Mouse (Mus musculus): ENCODE measurements around the gene 1810043G02Rik. TPM values are rescaled to one million over a fixed set of nuclear protein-coding genes. Genes with fewer than 3 reads are reported as not detected.

Gene 1810043G02Rik
- 1.4 TPM for polyA plus RNA-seq (2014; fragmentation: Illumina TruSeq; extraction: RNeasy Lipid Tissue Mini Kit (QIAGEN cat#74804))

DNA sequence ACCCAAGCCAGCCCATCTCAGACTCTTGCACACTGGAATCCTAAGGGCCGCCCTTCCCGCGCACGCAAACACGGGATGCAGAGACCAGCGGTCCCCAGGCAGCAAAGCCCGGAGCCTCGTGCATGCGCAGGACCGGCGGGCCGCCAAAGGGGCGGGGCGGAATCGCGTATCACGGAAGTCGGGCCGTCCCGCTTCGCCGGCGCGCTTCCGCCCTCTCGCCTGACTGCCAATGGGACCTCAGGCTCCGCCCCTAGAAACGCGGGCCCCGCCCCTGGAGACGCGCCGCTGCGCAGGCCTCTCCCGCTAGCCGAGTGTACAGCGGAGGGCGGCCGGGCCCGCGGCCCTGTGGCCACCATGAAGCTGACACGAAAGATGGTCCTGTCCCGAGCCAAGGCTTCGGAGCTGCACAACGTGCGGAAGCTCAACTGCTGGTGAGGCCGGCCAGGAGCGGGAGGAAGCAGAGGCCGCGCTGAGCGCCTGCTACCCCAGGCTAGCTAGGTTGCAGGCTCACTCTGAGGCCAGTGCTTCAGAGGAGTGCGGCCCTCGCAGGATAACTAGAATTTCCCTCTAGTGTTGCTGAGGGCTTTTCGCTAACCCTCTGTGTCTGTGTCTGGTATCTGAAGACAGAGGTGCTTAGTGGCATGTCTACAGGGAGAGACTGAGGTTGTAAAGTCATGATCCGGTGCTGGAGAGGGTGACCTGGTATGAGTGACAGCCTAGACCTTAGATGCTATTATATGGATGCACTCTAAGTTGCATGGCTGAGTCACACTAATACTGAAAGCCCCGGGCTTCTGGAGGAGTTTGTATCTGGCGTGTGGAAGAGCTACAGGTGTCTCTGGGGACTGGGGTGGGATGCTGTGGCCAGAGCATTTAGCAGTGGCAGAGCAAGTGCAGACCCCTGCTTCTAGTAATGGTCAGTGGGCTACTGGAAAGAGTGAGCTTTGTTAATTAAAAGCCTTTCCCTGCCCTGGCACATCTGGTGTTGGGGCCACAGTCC, at the start of gene 1810043G02Rik:
TSS of gene 1810043G02Rik (plus strand) at position 174 of the 1,000 bp plus-strand sequence.

DNA sequence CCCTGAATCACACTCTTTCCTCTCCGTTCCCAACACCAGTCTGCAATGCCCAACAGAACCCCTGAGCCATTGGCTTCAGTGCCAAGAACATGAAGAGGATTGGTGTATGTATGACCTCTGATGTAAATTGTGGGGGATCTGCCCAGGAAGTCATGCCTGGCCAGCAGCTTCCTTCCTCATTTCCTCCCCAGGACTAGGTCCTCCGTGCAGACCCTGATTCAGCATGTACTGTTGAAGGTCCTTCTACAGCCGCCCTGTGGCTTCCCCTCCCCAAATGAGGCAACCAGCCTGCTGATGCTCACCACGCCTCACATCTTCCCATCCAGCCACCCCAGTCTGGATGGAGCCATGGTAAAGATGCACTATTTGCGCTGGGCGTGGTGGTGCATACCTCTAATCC, 7.8 kb upstream of the 1810043G02Rik start, which contains the start of gene Trpm2:
TSS of gene Trpm2 (minus strand) at position 83 of the 400 bp plus-strand sequence.

GRCm38 (mm10) chr10:78009945-78010293, 31.6 kb downstream of the 1810043G02Rik start, which contains the start of gene Pfkl:
Gene Pfkl (minus strand): TSS chr10:78010083.

Other genes with a start within 250 kb of the 1810043G02Rik start
- gene Gm18596, start 235.9 kb upstream of the 1810043G02Rik start, polyA plus RNA-seq (2014; fragmentation: Illumina TruSeq; extraction: RNeasy Lipid Tissue Mini Kit (QIAGEN cat#74804)) = not detected
- not detected for gene Gm9736, start 227.2 kb upstream of the 1810043G02Rik start, polyA plus RNA-seq (2014; fragmentation: Illumina TruSeq; extraction: RNeasy Lipid Tissue Mini Kit (QIAGEN cat#74804))
- not detected for gene Gm3233, start 218.8 kb upstream of the 1810043G02Rik start, polyA plus RNA-seq (2014; fragmentation: Illumina TruSeq; extraction: RNeasy Lipid Tissue Mini Kit (QIAGEN cat#74804))
- not detected for gene Gm3238, start 207.2 kb upstream of the 1810043G02Rik start, polyA plus RNA-seq (2014; fragmentation: Illumina TruSeq; extraction: RNeasy Lipid Tissue Mini Kit (QIAGEN cat#74804))
- not detected for gene Gm7138, start 201.6 kb upstream of the 1810043G02Rik start, polyA plus RNA-seq (2014; fragmentation: Illumina TruSeq; extraction: RNeasy Lipid Tissue Mini Kit (QIAGEN cat#74804))
- gene Gm3250, start 196.0 kb upstream of the 1810043G02Rik start, polyA plus RNA-seq (2014; fragmentation: Illumina TruSeq; extraction: RNeasy Lipid Tissue Mini Kit (QIAGEN cat#74804)) = not detected
- gene Gm7137, start 190.3 kb upstream of the 1810043G02Rik start, polyA plus RNA-seq (2014; fragmentation: Illumina TruSeq; extraction: RNeasy Lipid Tissue Mini Kit (QIAGEN cat#74804)) = not detected
- not detected for gene Gm9639, start 183.4 kb upstream of the 1810043G02Rik start, polyA plus RNA-seq (2014; fragmentation: Illumina TruSeq; extraction: RNeasy Lipid Tissue Mini Kit (QIAGEN cat#74804))
- gene Gm19668, start 179.4 kb upstream of the 1810043G02Rik start, polyA plus RNA-seq (2014; fragmentation: Illumina TruSeq; extraction: RNeasy Lipid Tissue Mini Kit (QIAGEN cat#74804)) = not detected
- gene Gm9507, start 166.7 kb upstream of the 1810043G02Rik start, polyA plus RNA-seq (2014; fragmentation: Illumina TruSeq; extraction: RNeasy Lipid Tissue Mini Kit (QIAGEN cat#74804)) = not detected
- not detected for gene Gm2696, start 163.8 kb upstream of the 1810043G02Rik start, polyA plus RNA-seq (2014; fragmentation: Illumina TruSeq; extraction: RNeasy Lipid Tissue Mini Kit (QIAGEN cat#74804))
- not detected for gene Krtap10-4, start 151.4 kb upstream of the 1810043G02Rik start, polyA plus RNA-seq (2014; fragmentation: Illumina TruSeq; extraction: RNeasy Lipid Tissue Mini Kit (QIAGEN cat#74804))
- not detected for gene Krtap10-10, start 142.6 kb upstream of the 1810043G02Rik start, polyA plus RNA-seq (2014; fragmentation: Illumina TruSeq; extraction: RNeasy Lipid Tissue Mini Kit (QIAGEN cat#74804))
- gene Gm36176, start 131.7 kb upstream of the 1810043G02Rik start, polyA plus RNA-seq (2014; fragmentation: Illumina TruSeq; extraction: RNeasy Lipid Tissue Mini Kit (QIAGEN cat#74804)) = not detected
- gene Gm10318, start 125.7 kb upstream of the 1810043G02Rik start, polyA plus RNA-seq (2014; fragmentation: Illumina TruSeq; extraction: RNeasy Lipid Tissue Mini Kit (QIAGEN cat#74804)) = not detected
- gene Gm3285, start 116.5 kb upstream of the 1810043G02Rik start, polyA plus RNA-seq (2014; fragmentation: Illumina TruSeq; extraction: RNeasy Lipid Tissue Mini Kit (QIAGEN cat#74804)) = not detected
- gene Lrrc3, start 76.0 kb upstream of the 1810043G02Rik start, polyA plus RNA-seq (2014; fragmentation: Illumina TruSeq; extraction: RNeasy Lipid Tissue Mini Kit (QIAGEN cat#74804)) = 0.71 TPM
- gene Trpm2, start 8.0 kb upstream of the 1810043G02Rik start, polyA plus RNA-seq (2014; fragmentation: Illumina TruSeq; extraction: RNeasy Lipid Tissue Mini Kit (QIAGEN cat#74804)) = not detected
- gene Pfkl, start 31.6 kb downstream of the 1810043G02Rik start, polyA plus RNA-seq (2014; fragmentation: Illumina TruSeq; extraction: RNeasy Lipid Tissue Mini Kit (QIAGEN cat#74804)) = 1.7 TPM
- 0.91 TPM for gene Dnmt3l, start 63.4 kb downstream of the 1810043G02Rik start, polyA plus RNA-seq (2014; fragmentation: Illumina TruSeq; extraction: RNeasy Lipid Tissue Mini Kit (QIAGEN cat#74804))
- gene Aire, start 65.1 kb downstream of the 1810043G02Rik start, polyA plus RNA-seq (2014; fragmentation: Illumina TruSeq; extraction: RNeasy Lipid Tissue Mini Kit (QIAGEN cat#74804)) = not detected
- 14.3 TPM for gene Icosl, start 90.8 kb downstream of the 1810043G02Rik start, polyA plus RNA-seq (2014; fragmentation: Illumina TruSeq; extraction: RNeasy Lipid Tissue Mini Kit (QIAGEN cat#74804))
- 21.2 TPM for gene D10Jhu81e, start 191.3 kb downstream of the 1810043G02Rik start, polyA plus RNA-seq (2014; fragmentation: Illumina TruSeq; extraction: RNeasy Lipid Tissue Mini Kit (QIAGEN cat#74804))
- gene Pwp2, start 206.6 kb downstream of the 1810043G02Rik start, polyA plus RNA-seq (2014; fragmentation: Illumina TruSeq; extraction: RNeasy Lipid Tissue Mini Kit (QIAGEN cat#74804)) = 6.0 TPM